Mouse (Mus musculus): Measurements from ENCODE around the gene Gng4.

DNA sequence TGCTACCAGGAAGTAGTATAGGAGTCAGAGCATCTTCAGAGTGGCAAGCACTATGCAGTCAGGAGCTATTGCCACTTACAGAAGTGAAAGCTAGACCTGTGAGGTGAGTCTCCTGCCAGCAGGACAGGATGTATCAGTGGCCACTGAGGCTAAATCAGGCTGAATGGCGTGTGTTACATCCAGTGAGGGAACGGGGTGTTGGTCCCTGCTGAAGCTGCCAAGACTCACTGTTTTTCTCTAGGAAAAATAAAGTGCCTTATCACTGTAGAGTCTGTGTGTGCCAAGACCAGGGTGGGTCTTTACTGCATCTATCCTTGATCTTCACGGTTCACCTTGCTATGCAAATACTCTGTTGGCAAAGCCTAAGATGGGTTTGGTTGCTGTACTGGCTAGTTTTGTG is 34.8 kb downstream of the Gng4 start:
- TF ChIP-seq CTCF (IDR thresholded peaks at IDR 0.05; ENCODE audit: extremely low read depth, insufficient read length, insufficient replicate concordance, low read depth, low read length): no peak
- TF ChIP-seq POLR2A (IDR thresholded peaks at IDR 0.05; ENCODE audit: low read depth, low read length): no peak
